Mouse (Mus musculus) hindbrain, embryonic 11.5 days (tissue): ENCODE results near the gene Nr1d1. TPM values are rescaled to one million over a fixed set of nuclear protein-coding genes. Genes with fewer than 3 reads are reported as not detected.

Source experiments
- ATAC-seq: fragments of 200-750 bp; cut with Nextera tagmentation; 2 replicates; pipeline ENCODE4 v1.8.0; 2017; ENCODE audit warnings: mild to moderate bottlenecking, moderate TSS enrichment, moderate library complexity; ENCODE audit not compliant: low FRiP score
- DNase-seq: peaks from one replicate; pipeline ENCODE4 v3.0.0-alpha.2; 2015; ENCODE audit warnings: low spot score
- H3K27ac ChIP-seq: fragments of 300-500 bp; sonication (generic); 2 replicates; pipeline ENCODE4 v1.5.1; 2014; ENCODE audit warnings: mild to moderate bottlenecking, low read depth, low read length
- H3K27me3 ChIP-seq: fragments of 300-500 bp; sonication (generic); 2 replicates; pipeline ENCODE4 v1.6.1; 2014; ENCODE audit warnings: mild to moderate bottlenecking, low read length, moderate library complexity, mixed read lengths; ENCODE audit not compliant: control insufficient read depth, insufficient read depth
- H3K36me3 ChIP-seq: fragments of 300-500 bp; sonication (generic); 2 replicates; pipeline ENCODE4 v1.6.1; 2014; ENCODE audit warnings: mild to moderate bottlenecking, low read length, moderate library complexity, mixed read lengths; ENCODE audit not compliant: control insufficient read depth, insufficient read depth
- H3K4me1 ChIP-seq: fragments of 300-500 bp; sonication (generic); replicated peaks from 2 replicates; pipeline ENCODE4 v1.6.1; 2014; ENCODE audit warnings: low read length, mixed read lengths; ENCODE audit not compliant: control insufficient read depth, insufficient read depth
- H3K4me2 ChIP-seq: fragments of 300-500 bp; sonication (generic); replicated peaks from 2 replicates; pipeline ENCODE4 v1.6.1; 2014; ENCODE audit warnings: mild to moderate bottlenecking, low read depth, low read length
- H3K4me3 ChIP-seq: fragments of 300-500 bp; sonication (generic); 2 replicates; pipeline ENCODE4 v1.5.1; 2014; ENCODE audit warnings: low read depth, low read length
- H3K9ac ChIP-seq: fragments of 300-500 bp; sonication (generic); 2 replicates; pipeline ENCODE4 v1.6.1; 2014; ENCODE audit warnings: low read depth, low read length
- H3K9me3 ChIP-seq: fragments of 300-500 bp; sonication (generic); 2 replicates; pipeline ENCODE4 v1.6.1; 2016; ENCODE audit warnings: low read length; ENCODE audit not compliant: control insufficient read depth
- WGBS: fragments of 180-500 bp; shearing (Covaris S2); extraction: QIAGEN DNeasy Blood & Tissue Kit; methylation state at CpG from one replicate; pipeline ENCODE4 v1.1.7; 2014; 5-methylcytosine and 5-hydroxymethylcytosine counted together
- polyA plus RNA-seq: library from polyadenylated mRNA; unstranded; fragments of >200 nt; fragmentation: Nextera tagmentation; extraction: Ambion mirVana; gene quantifications from 2 replicates; pipeline ENCODE4 v1.2.1, GENCODE M21; 2014

Gene Nr1d1
- polyA plus RNA-seq, 1 experiment from 2014 or later = 1.4 TPM

DNA sequence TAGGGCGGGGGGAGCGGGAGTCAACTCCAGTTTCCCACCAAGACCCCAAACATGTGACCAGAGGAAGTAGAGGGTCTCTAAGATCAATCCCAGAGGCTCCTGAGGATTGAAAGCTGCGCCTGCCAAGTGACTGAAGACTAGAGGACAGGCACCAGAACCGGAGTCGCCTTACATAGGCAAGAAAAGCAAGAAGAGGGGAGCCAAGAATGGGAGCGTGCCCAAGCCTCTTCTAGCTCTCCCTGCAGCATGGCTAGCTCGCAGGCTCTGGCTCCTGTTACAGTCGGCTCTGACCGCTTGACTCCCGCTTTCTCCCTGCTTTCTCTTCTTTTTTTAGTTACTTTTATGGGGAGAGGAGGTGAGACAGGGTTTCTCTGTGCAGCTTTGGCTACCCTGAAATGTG, 10.1 kb upstream of the Nr1d1 start:
- Histone ChIP-seq H3K27me3 (no peaks in the 10 kb centered on the region), H3K27ac (no peak overlapping the region), H3K4me3 (no peak overlapping the region), H3K9ac (no peak overlapping the region), H3K4me2 (no peak overlapping the region), H3K36me3 (no peaks in the 10 kb centered on the region), H3K9me3 (no peaks in the 10 kb centered on the region), H3K4me1 (peaks cover 28% of the 10 kb centered on the region)
- WGBS = 57% methylated on average over 10 of the region's 10 CpGs
- ATAC-seq = no peak
- DNase-seq = no peak

DNA sequence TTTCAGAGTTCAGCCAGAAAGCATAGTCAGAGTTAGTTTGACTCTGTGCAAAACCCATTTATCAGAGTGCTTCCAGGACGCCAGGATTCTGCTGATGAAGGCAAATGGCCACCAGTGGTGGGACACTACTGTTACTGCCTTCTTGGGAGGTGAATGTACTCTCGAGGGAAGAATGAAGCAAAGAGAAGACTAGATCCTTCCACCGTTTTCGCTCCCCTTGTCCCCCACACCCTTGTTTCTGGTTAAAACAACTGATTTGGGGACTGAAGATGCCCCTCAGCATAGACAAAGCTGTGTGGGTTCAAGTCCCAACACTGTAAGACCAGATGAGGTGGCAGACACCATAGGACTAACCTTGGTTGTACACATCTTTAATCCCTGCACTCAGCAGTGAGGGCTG, 9.0 kb upstream of the Nr1d1 start:
- Histone ChIP-seq H3K9me3 (no peaks in the 10 kb centered on the region), H3K9ac (no peak overlapping the region), H3K36me3 (no peaks in the 10 kb centered on the region), H3K4me1 (peaks cover 25% of the 10 kb centered on the region), H3K27ac (no peak overlapping the region), H3K27me3 (no peaks in the 10 kb centered on the region), H3K4me3 (no peak overlapping the region), H3K4me2 (no peak overlapping the region)
- 72% methylated on average over 4 of the region's 4 CpGs for WGBS
- ATAC-seq (no peak), DNase-seq (no peak)

DNA sequence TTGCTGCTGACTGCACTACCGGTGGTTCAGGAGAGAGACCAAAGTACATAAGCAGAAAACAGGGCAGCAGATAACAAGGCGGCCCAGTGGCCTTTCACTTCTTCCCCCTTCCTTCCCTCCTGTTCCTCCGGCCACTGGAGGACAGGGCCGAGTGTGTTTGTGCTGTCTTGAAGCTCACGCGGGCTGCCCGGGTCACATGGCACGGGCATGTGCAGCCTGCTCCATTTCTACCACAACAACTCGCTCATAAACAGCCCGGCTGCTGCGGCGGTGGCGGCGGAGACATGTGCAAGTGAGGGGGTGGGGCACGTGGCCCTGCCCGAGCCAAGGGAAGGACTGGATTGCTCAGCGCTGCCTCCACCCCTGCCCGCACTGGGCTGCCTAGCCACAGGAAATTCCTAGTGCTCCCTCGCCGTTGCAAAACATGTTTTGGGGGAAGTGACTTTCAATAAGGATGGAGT, 8.1 kb upstream of the Nr1d1 start:
- H3K4me2 ChIP-seq = peak overlapping the region; percentile 29
- 0 out of 2 replicates have a peak overlapping the region, but pooled peaks have one; percentile 1 for H3K4me3 ChIP-seq
- DNase-seq = peak; percentile 75
- H3K4me1 ChIP-seq = peaks cover 25% of the 10 kb centered on the region
- peak overlapping the region; percentile 55 for H3K27ac ChIP-seq
- 2% methylated on average over 20 of the region's 20 CpGs for WGBS
- no peaks in the 10 kb centered on the region for H3K9me3 ChIP-seq
- peak overlapping the region; percentile 42; the same call in 1 of the 2 replicates for H3K9ac ChIP-seq
- no peaks in the 10 kb centered on the region for H3K27me3 ChIP-seq
- no peaks in the 10 kb centered on the region for H3K36me3 ChIP-seq
- peak; percentile 56; the same call in 1 of the 2 replicates for ATAC-seq

DNA sequence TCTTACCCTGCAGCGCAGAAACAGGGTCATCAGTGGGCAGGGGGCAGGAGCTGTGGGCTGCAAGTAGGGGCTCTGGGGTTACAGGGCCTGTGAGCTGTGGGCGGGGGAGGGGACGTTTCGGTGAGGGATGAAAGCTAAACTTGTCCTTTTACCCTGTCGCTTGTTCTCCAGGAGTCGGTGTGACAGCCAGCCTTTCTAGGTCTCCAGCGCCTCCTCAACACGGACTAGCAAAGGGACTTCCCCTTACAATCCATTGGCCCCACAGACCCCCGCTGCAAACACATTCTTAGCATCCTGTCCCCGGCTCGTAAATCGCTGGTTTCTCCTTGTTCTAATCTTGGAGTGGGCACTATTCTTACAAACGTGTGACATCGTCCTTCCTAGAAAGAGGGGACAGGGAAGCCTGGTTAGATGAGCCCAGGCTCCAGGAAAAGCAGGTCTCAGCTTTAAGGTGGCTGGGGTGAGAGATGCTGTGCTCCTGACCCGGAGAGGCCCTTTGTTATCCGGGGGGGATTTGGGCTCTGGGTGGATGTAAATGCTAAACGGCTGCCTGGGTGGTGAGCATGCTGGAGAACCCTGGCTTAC, 7.6 kb upstream of the Nr1d1 start:
- peak overlapping the region; percentile 42; the same call in 1 of the 2 replicates for H3K9ac ChIP-seq
- H3K27me3 ChIP-seq = no peaks in the 10 kb centered on the region
- H3K36me3 ChIP-seq = no peaks in the 10 kb centered on the region
- H3K4me3 ChIP-seq = no peak overlapping the region
- H3K9me3 ChIP-seq = no peaks in the 10 kb centered on the region
- H3K4me2 ChIP-seq = peak overlapping the region; percentile 29
- ATAC-seq (peak; percentile 22; the same call in 1 of the 2 replicates), DNase-seq (no peak)
- WGBS = 1% methylated on average over 17 of the region's 17 CpGs
- peaks cover 25% of the 10 kb centered on the region for H3K4me1 ChIP-seq
- H3K27ac ChIP-seq = peak overlapping the region; percentile 55

DNA sequence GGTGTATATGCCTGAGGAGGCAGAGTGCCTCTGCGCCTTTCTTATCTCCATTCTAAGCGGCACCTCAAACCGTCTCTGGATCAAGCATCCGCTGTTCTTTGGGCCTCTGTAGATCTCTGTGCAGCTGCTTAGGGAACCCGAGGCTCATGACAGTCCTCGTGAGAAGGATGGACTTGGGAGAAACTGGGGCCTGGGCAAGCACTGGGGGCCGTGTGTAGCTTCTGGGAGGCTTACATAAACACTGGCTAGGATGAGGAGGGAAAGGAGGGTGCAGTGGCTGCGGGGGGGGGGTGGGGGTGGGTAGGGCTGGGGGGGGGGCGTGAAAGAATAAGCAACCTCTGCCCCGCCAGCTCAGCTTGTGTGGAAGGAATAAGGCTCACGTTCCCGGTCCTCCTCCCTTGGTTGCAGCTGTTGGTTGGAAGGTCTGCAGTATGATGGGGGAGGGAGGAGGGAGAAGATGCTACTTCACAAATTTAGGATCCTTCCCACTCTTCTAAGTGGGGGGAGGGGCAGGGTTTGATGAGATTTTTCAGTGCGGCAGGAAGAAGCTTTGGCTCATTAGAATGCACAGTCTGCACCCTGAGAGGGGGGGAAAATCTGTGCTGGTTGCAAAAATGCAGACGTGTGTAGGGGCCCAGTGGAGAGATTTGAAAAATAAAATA, 6.8 kb upstream of the Nr1d1 start:
- H3K4me1 ChIP-seq = peaks cover 25% of the 10 kb centered on the region
- H3K4me3 ChIP-seq = no peak overlapping the region
- H3K4me2 ChIP-seq = peak overlapping the region; percentile 29; the same call in 1 of the 2 replicates
- 11% methylated on average over 12 of the region's 14 CpGs for WGBS
- peak overlapping the region; percentile 55; the same call in 1 of the 2 replicates for H3K27ac ChIP-seq
- ATAC-seq = no peak
- H3K27me3 ChIP-seq = no peaks in the 10 kb centered on the region
- peak; percentile 54 for DNase-seq
- no peaks in the 10 kb centered on the region for H3K9me3 ChIP-seq
- peak overlapping the region; percentile 19 for H3K9ac ChIP-seq
- no peaks in the 10 kb centered on the region for H3K36me3 ChIP-seq

DNA sequence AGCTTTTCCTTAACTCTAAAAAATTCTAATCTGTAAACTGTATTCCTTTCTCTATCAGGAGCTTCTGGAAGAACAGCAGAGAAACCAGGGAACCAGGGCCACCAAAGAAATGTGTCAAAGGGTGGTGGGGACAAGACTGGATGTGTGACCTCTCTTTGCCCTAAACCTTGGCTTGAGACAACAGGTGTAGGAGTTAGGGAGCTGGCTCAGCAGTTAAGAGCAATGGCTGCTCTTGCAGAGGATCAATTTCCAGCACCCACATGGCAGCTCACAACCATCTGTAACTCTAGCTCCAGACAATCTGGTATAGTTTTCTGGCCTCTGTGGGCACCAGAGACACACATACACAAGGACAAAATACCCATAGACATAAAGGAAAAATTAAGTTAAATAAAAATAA, 2.8 kb upstream of the Nr1d1 start:
- no peak for DNase-seq
- no peak for ATAC-seq
- Histone ChIP-seq H3K4me2 (no peak overlapping the region), H3K27me3 (no peaks in the 10 kb centered on the region), H3K9ac (no peak overlapping the region), H3K4me1 (peaks cover 25% of the 10 kb centered on the region), H3K4me3 (no peak overlapping the region), H3K27ac (no peak overlapping the region), H3K9me3 (no peaks in the 10 kb centered on the region), H3K36me3 (no peaks in the 10 kb centered on the region)

DNA sequence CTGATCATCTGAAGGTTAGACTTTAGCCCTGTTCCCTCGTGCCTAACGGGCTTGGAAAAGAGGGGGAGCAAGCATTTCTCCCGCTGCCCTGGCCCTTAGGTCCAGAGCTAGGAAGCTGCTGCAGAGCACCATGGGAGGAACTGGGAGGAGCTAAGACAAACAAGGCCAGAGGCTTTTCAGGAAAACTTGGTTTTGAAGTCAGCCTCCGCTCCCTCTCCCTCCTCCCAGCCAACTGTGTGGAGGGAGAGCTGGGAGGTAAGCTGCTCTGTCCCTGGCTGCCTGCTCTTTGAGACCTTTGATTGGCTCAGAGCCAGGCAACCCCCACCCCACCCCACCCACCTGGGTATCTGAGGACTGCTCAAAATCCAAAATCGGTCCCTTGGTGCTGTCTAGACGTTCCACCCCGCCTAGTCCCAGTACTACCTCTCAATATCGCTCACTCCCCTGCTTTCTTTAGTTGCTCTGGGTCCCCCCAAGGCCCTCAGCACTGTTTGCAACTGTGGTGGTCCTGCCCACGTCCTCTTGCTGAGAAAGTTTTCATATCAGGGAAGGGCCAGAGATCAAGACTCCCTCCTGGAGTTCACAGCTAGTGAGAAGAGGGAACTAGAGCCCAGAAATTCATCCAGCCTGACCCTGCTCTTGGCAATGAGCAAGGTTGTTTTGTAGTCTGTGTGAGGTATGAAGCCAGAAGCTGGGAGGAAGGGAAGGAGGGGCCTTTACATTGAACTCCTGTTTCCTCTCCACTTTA, 1.9 kb upstream of the Nr1d1 start:
- H3K27me3 ChIP-seq = no peaks in the 10 kb centered on the region
- H3K4me1 ChIP-seq = peaks cover 16% of the 10 kb centered on the region
- no peak for ATAC-seq
- peak; percentile 45 for DNase-seq
- no peak overlapping the region for H3K4me2 ChIP-seq
- 9% methylated on average over 9 of the region's 9 CpGs for WGBS
- no peaks in the 10 kb centered on the region for H3K9me3 ChIP-seq
- H3K9ac ChIP-seq = no peak overlapping the region
- H3K36me3 ChIP-seq = no peaks in the 10 kb centered on the region
- no peak overlapping the region for H3K4me3 ChIP-seq
- H3K27ac ChIP-seq = peak overlapping the region; percentile 43; the same call in 1 of the 2 replicates

DNA sequence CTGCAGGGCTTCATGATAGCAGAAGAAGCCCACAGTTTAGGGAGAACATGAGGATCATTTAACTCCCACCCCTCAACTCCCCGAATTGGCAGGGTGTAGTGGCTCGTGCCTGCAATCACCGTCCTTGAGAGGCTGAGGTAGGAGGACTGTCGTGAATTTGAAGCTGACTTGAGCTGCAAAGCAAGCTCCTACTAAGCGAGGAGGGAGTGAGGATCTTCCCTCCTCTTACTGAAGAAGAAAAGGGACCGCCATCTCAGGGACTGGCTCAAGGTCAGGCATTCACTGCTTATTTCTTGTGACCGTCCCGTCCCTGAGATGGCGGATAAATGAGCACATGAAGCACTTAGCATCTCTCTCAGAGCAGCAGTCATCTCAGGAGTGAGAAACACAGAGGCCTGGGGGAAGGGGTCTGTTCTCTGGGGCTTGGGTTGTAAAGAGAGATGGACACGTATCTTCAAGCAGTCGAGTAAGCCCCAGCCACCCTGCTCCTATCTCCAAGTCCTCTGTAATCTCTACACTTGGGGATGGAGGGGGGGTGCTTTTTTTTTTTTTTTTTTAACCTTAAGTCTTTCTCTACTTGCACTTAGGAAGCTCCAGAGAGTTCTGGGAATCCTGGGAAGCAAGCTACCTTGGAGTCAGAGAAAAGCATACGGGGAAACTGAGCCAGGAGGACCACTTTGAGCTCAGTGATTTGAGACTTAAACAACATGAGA, 1.1 kb upstream of the Nr1d1 start:
- H3K27ac ChIP-seq = peak overlapping the region; percentile 33; the same call in 1 of the 2 replicates
- H3K4me3 ChIP-seq = no peak overlapping the region
- no peaks in the 10 kb centered on the region for H3K9me3 ChIP-seq
- H3K27me3 ChIP-seq = no peaks in the 10 kb centered on the region
- no peak for DNase-seq
- 57% methylated on average over 12 of the region's 12 CpGs for WGBS
- H3K4me2 ChIP-seq = peak overlapping the region; percentile 12; the same call in 1 of the 2 replicates
- no peak for ATAC-seq
- peaks cover 12% of the 10 kb centered on the region for H3K4me1 ChIP-seq
- H3K9ac ChIP-seq = peak overlapping the region; percentile 32; the same call in 1 of the 2 replicates
- no peaks in the 10 kb centered on the region for H3K36me3 ChIP-seq
